Mouse (Mus musculus) cerebellum, adult 2 months (tissue): ENCODE data around the gene Atp7a. TPM values are rescaled to one million over a fixed set of nuclear protein-coding genes. Genes with fewer than 3 reads are reported as not detected.

Experiments
- DNase-seq, 2 experiments: peaks; one replicate each; pipeline ENCODE4 v3.0.0; 2021
- H3K27ac ChIP-seq: fragments of 200-500 bp; 2 replicates; pipeline ENCODE4 v1.5.1; 2012; ENCODE audit warnings: low read length, control low read depth, inconsistent platforms; ENCODE audit not compliant: insufficient read depth
- H3K27me3 ChIP-seq: fragments of 200-500 bp; 2 replicates; pipeline ENCODE4 v1.6.1; 2012; ENCODE audit warnings: inconsistent platforms, mild to moderate bottlenecking, low read length, moderate library complexity; ENCODE audit not compliant: control insufficient read depth, insufficient read depth
- H3K4me1 ChIP-seq: fragments of 200-500 bp; 2 replicates; pipeline ENCODE4 v1.6.1; 2011; ENCODE audit warnings: low read length; ENCODE audit not compliant: control insufficient read depth, insufficient read depth
- H3K4me3 ChIP-seq: fragments of 200-500 bp; replicated peaks from 2 replicates; pipeline ENCODE3; 2011; ENCODE audit warnings: mild to moderate bottlenecking, low read depth, low read length, control low read depth; ENCODE audit not compliant: insufficient read depth
- CTCF ChIP-seq: fragments of 200-500 bp; IDR thresholded peaks from 2 replicates; pipeline ENCODE4 v1.5.1; 2011; ENCODE audit warnings: low read depth, mild to moderate bottlenecking, control low read depth, low read length, moderate library complexity, borderline replicate concordance; ENCODE audit not compliant: insufficient read depth
- POLR2A ChIP-seq: fragments of 200-500 bp; IDR thresholded peaks from 2 replicates; pipeline ENCODE4 v1.6.1; 2011; ENCODE audit warnings: low read length, control low read depth, borderline replicate concordance; ENCODE audit not compliant: insufficient read depth
- WGBS: fragments of 180-500 bp; shearing (Covaris S2); methylation state at CpG from one replicate; pipeline ENCODE4 v1.1.7; 2018; 5-methylcytosine and 5-hydroxymethylcytosine counted together
- polyA plus RNA-seq: library from polyadenylated mRNA; depleted of rRNA; stranded (reverse); fragments of >200 nt; gene quantifications from 2 replicates; pipeline ENCODE4 v1.2.3, GENCODE M21; 2012

The Atp7a gene
- polyA plus RNA-seq, 1 experiment: 2.7 TPM

- DNase-seq: peak; percentile 77 to 87
- Histone ChIP-seq H3K27ac (peak within 1 kb of the TSS; percentile 76), H3K27me3 (no peaks in the 10 kb centered on the region), H3K4me1 (0 out of 2 replicates have a peak, but pooled peaks cover 2% of the 10 kb centered on the region), H3K4me3 (peak within 1 kb of the TSS; percentile 94)
- WGBS: 7% methylated on average over 26 of the region's 26 CpGs
- TF ChIP-seq CTCF (no peak), POLR2A (peak; percentile 72; the same call in 1 of the 2 replicates)
Measured at GRCm38 (mm10) chrX:106015571-106016322, 11.3 kb upstream of the Atp7a start, which contains the start of gene Cox7b. Gene Cox7b, plus strand, starts transcription at chrX:106015700.

- Histone ChIP-seq H3K4me3 (peak overlapping the region; percentile 34), H3K27ac (no peak overlapping the region), H3K27me3 (no peaks in the 10 kb centered on the region), H3K4me1 (0 out of 2 replicates have a peak, but pooled peaks cover 2% of the 10 kb centered on the region)
- TF ChIP-seq POLR2A (no peak), CTCF (no peak)
- no peak for DNase-seq
- 81% methylated on average over 3 of the region's 3 CpGs for WGBS
Measured at GRCm38 (mm10) chrX:106017102-106017501, 10.0 kb upstream of the Atp7a start.

GRCm38 (mm10) chrX:106017516-106017915 is 9.6 kb upstream of the Atp7a start:
- 83% methylated on average over 4 of the region's 4 CpGs for WGBS
- no peak for DNase-seq
- 0 out of 2 replicates have a peak, but pooled peaks cover 2% of the 10 kb centered on the region for H3K4me1 ChIP-seq
- TF ChIP-seq CTCF (no peak), POLR2A (no peak)
- no peaks in the 10 kb centered on the region for H3K27me3 ChIP-seq
- no peak overlapping the region for H3K4me3 ChIP-seq
- no peak overlapping the region for H3K27ac ChIP-seq

GRCm38 (mm10) chrX:106027343-106027674 is 233 bp downstream of the Atp7a start:
- DNase-seq: no peak
- Histone ChIP-seq H3K4me3 (peak overlapping the region; percentile 81), H3K27ac (peak overlapping the region; percentile 55; the same call in 1 of the 2 replicates), H3K27me3 (no peaks in the 10 kb centered on the region), H3K4me1 (0 out of 2 replicates have a peak, but pooled peaks cover 2% of the 10 kb centered on the region)
- no peak for TF ChIP-seq CTCF
- no peak for TF ChIP-seq POLR2A
- WGBS: 4% methylated on average over 8 of the region's 8 CpGs

DNA sequence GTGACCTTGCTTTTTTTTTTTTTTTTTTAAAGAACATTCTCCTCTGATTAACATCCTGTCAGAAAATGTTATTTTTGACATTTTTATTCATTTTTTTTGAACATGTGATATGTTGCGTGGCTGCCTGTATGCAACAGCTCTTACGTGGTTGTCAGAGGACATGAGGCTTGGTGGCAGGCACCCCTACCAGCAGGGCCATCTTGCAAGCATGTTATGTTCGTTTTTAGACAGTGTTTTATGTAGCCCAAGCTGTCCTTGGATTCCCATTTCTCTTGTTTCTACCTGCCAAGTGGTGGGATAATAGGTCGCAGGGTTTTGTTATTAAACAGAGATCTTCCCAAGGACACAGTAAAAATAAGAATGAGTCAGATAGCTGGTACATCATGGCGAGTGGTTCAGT is 3.1 kb downstream of the Atp7a start:
- Histone ChIP-seq H3K27ac (no peak overlapping the region), H3K4me1 (0 out of 2 replicates have a peak, but pooled peaks cover 2% of the 10 kb centered on the region), H3K27me3 (no peaks in the 10 kb centered on the region), H3K4me3 (no peak overlapping the region)
- DNase-seq: no peak
- TF ChIP-seq CTCF: no peak
- TF ChIP-seq POLR2A: no peak
- 76% methylated on average over 5 of the region's 5 CpGs for WGBS

DNA sequence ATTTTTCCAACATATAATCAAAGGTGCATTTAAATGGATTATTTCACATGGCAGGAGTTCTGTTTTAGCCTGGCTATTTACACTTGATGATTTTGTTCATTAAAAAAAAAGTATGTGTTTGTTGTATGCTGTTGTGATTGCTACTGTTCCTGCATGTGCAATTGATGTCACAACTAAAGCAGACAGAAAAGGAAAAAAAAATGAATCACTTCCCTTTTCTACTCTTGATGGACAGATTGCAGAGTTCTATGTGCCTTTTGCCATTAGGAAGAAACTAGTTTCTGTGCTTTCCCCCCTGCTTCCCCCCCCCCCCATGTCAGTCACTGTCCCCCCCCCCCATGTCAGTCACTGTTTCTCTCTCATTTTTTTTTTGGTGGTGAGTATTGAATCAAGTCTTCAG is 4.0 kb downstream of the Atp7a start:
- no peak for DNase-seq
- TF ChIP-seq CTCF (no peak), POLR2A (no peak)
- H3K27ac ChIP-seq: no peak overlapping the region
- H3K4me3 ChIP-seq: no peak overlapping the region
- H3K27me3 ChIP-seq: no peaks in the 10 kb centered on the region
- 0 out of 2 replicates have a peak, but pooled peaks cover 2% of the 10 kb centered on the region for H3K4me1 ChIP-seq

DNA sequence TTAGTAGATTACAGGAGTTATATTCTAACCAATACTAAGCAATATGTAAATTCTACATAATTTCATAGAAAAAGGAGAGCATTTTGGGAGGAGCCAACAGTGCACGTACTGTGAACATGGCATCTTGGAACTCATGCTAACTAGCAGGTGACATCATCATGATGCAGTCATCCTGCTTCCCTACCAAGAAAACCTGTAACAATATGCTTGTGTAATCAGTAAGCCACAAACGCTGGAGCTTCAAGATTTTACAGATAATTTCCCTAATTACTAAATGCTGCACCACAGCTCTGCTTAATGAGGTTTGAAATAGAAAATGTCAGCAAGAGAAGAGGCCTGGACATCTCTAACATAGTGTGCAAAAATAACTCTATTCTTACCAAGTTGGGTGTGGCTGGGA is 8.7 kb downstream of the Atp7a start:
- no peak for DNase-seq
- Histone ChIP-seq H3K4me1 (no peaks in the 10 kb centered on the region), H3K27ac (no peak overlapping the region), H3K4me3 (no peak overlapping the region), H3K27me3 (no peaks in the 10 kb centered on the region)
- WGBS: 36% methylated on average over 2 of the region's 2 CpGs
- TF ChIP-seq POLR2A (no peak), CTCF (no peak)

GRCm38 (mm10) chrX:106037185-106037752 is 10.2 kb downstream of the Atp7a start:
- WGBS: 63% methylated on average over 3 of the region's 3 CpGs
- Histone ChIP-seq H3K27ac (no peak overlapping the region), H3K27me3 (no peaks in the 10 kb centered on the region), H3K4me1 (no peaks in the 10 kb centered on the region), H3K4me3 (no peak overlapping the region)
- TF ChIP-seq CTCF (no peak), POLR2A (no peak)
- no peak for DNase-seq
